Mouse (Mus musculus): Measurements from ENCODE around the gene Map3k4. TPM values are rescaled to one million over a fixed set of nuclear protein-coding genes. Genes with fewer than 3 reads are reported as not detected.
"Not testable (repeated sequence)": the region's sequence is repeated elsewhere in the genome, so short reads cannot be mapped to it uniquely, and the experiment has no call there.

The Map3k4 gene
- polyA plus RNA-seq, 1 experiment = 17.6 TPM

DNA sequence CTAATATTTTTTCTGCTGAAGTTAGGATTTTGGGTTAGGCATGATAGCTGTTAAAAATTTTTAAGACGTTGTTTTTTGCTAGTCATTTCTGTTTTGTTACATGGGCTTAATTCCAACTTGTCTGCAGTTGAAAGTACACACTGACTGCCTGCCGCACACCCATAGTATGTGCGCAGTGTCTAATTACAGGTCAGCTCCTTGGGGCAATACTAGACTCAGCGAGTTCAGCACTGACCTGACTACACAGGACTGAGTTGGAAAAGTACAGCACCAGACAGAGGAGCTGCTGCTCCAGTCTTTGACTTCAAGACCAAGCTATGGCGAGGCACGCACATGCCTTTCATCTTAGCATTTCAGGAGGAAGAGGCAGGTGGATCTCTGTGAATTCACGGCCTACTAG is 24.2 kb downstream of the Map3k4 start:
- Histone ChIP-seq H3K36me3 (ENCODE audit: control insufficient read depth, insufficient read depth, low read length) (no peaks in the 10 kb centered on the region), H3K4me3 (ENCODE audit: insufficient read depth, low read depth, low read length) (no peak overlapping the region), H3K27me3 (replicated peaks; ENCODE audit: control insufficient read depth, insufficient read depth, low read length) (no peaks in the 10 kb centered on the region), H3K4me1 (ENCODE audit: control insufficient read depth, insufficient read depth, low read length) (peaks cover 40% of the 10 kb centered on the region), H3K27ac (ENCODE audit: insufficient read depth, low read depth, low read length) (no peak overlapping the region)
- TF ChIP-seq POLR2A (IDR thresholded peaks at IDR 0.05; ENCODE audit: low read depth, low read length) (no peak), CTCF (conservative IDR thresholded peaks at IDR 0.05; ENCODE audit: insufficient read depth, insufficient read length, low read depth, low read length) (no peak)
- DNase-seq = peak; percentile 36
- 59% methylated on average over 7 of the region's 7 CpGs for WGBS

DNA sequence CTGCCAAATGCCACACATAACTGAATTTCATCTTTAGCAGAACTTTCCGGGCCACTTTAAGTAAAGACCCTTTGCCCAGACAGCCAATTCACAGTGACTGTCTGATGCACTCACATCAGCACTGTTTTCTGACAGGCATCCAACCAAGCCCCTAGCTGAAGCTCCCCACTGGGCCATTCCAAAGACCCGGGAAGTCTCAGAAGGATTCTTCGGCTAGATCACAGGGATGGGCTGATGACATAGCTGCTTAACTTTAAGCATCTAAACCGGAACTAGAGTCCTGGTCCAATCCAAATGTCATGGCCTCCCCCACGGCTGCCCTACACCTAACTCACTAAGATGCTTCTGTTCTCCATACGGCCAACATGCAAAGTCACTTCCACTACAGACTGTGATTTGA is 25.0 kb downstream of the Map3k4 start:
- no peaks in the 10 kb centered on the region for H3K27me3 ChIP-seq (replicated peaks; ENCODE audit: control insufficient read depth, insufficient read depth, low read length)
- H3K4me3 ChIP-seq (ENCODE audit: insufficient read depth, low read depth, low read length) = no peak overlapping the region
- H3K27ac ChIP-seq (ENCODE audit: insufficient read depth, low read depth, low read length) = no peak overlapping the region
- 56% methylated on average over 6 of the region's 6 CpGs for WGBS
- peak; percentile 27 for DNase-seq
- no peaks in the 10 kb centered on the region for H3K36me3 ChIP-seq (ENCODE audit: control insufficient read depth, insufficient read depth, low read length)
- peaks cover 35% of the 10 kb centered on the region for H3K4me1 ChIP-seq (ENCODE audit: control insufficient read depth, insufficient read depth, low read length)
- TF ChIP-seq POLR2A (IDR thresholded peaks at IDR 0.05; ENCODE audit: low read depth, low read length) (no peak), CTCF (conservative IDR thresholded peaks at IDR 0.05; ENCODE audit: insufficient read depth, insufficient read length, low read depth, low read length) (no peak)

DNA sequence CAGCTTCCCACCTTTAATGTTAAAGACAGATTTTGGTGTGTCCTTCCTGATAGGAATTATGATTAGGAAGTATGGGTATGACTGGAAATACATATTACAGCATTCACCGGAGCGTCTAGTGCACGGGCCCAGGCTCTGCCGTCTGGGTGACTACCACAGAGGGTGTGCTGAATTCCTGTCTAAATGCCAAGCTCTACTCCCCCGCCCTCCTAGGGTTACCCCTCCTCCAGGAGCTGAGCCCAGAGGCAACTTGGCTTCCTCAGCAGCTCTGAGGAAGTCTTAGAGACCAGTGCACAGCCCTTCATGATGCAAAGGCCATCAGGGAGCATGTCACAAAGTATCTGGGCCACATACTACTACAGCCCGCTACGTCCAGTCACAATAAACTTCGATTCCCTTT is 25.7 kb downstream of the Map3k4 start:
- no peaks in the 10 kb centered on the region for H3K27me3 ChIP-seq (replicated peaks; ENCODE audit: control insufficient read depth, insufficient read depth, low read length)
- H3K27ac ChIP-seq (ENCODE audit: insufficient read depth, low read depth, low read length) = no peak overlapping the region
- 54% methylated on average over 8 of the region's 8 CpGs for WGBS
- DNase-seq = peak; percentile 28
- H3K4me1 ChIP-seq (ENCODE audit: control insufficient read depth, insufficient read depth, low read length) = peaks cover 33% of the 10 kb centered on the region
- H3K36me3 ChIP-seq (ENCODE audit: control insufficient read depth, insufficient read depth, low read length) = no peaks in the 10 kb centered on the region
- no peak for TF ChIP-seq CTCF (conservative IDR thresholded peaks at IDR 0.05; ENCODE audit: insufficient read depth, insufficient read length, low read depth, low read length)
- no peak for TF ChIP-seq POLR2A (IDR thresholded peaks at IDR 0.05; ENCODE audit: low read depth, low read length)
- H3K4me3 ChIP-seq (ENCODE audit: insufficient read depth, low read depth, low read length) = no peak overlapping the region

DNA sequence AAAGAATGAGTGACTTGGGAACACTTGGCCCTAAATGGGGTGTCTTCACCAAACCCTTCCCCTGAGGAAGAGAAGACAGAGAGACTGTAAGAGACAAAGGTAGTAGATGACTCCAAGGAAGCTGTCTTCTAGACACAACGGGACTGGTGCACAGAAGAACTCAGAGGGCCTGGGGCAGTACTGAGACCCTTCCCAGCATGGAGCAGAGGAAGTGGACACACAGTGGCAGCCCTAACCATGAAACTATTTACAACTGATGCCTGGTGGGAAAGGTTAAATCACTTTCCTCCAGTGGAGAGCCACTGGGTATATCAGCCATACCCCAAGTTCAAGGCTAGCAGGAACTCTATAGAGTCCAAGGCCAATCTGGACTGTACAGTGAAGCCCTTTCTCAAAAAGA is 26.2 kb downstream of the Map3k4 start:
- Histone ChIP-seq H3K4me1 (ENCODE audit: control insufficient read depth, insufficient read depth, low read length) (peaks cover 30% of the 10 kb centered on the region), H3K36me3 (ENCODE audit: control insufficient read depth, insufficient read depth, low read length) (no peaks in the 10 kb centered on the region), H3K27ac (ENCODE audit: insufficient read depth, low read depth, low read length) (no peak overlapping the region), H3K27me3 (replicated peaks; ENCODE audit: control insufficient read depth, insufficient read depth, low read length) (no peaks in the 10 kb centered on the region), H3K4me3 (ENCODE audit: insufficient read depth, low read depth, low read length) (no peak overlapping the region)
- TF ChIP-seq CTCF (conservative IDR thresholded peaks at IDR 0.05; ENCODE audit: insufficient read depth, insufficient read length, low read depth, low read length) = no peak
- 95% methylated on average over 1 of the region's 1 CpGs for WGBS
- no peak for DNase-seq

DNA sequence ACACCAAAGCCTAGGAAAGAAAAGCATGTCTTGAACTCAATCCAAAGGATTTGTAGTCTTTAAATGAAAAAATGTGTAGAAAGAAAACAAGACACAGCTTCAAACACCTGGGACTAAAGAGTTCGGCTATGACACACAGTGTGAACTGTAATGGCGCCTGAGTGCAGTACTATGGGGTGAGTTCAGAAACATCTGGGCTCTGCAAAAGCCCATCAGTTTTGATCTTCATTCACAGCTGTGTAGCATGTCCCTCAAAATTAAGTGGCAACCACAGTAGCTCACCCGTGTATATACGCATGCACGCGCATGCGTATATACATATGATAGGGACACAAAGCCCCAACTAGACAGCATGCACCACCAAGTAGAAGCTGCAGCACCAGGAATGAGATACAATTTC is 27.4 kb downstream of the Map3k4 start:
- no peaks in the 10 kb centered on the region for H3K36me3 ChIP-seq (ENCODE audit: control insufficient read depth, insufficient read depth, low read length)
- H3K27me3 ChIP-seq (replicated peaks; ENCODE audit: control insufficient read depth, insufficient read depth, low read length) = no peaks in the 10 kb centered on the region
- no peak overlapping the region for H3K4me3 ChIP-seq (ENCODE audit: insufficient read depth, low read depth, low read length)
- H3K27ac ChIP-seq (ENCODE audit: insufficient read depth, low read depth, low read length) = no peak overlapping the region
- peaks cover 27% of the 10 kb centered on the region for H3K4me1 ChIP-seq (ENCODE audit: control insufficient read depth, insufficient read depth, low read length)
- TF ChIP-seq POLR2A (IDR thresholded peaks at IDR 0.05; ENCODE audit: low read depth, low read length) (no peak), CTCF (conservative IDR thresholded peaks at IDR 0.05; ENCODE audit: insufficient read depth, insufficient read length, low read depth, low read length) (no peak)
- 95% methylated on average over 7 of the region's 7 CpGs for WGBS
- no peak for DNase-seq

DNA sequence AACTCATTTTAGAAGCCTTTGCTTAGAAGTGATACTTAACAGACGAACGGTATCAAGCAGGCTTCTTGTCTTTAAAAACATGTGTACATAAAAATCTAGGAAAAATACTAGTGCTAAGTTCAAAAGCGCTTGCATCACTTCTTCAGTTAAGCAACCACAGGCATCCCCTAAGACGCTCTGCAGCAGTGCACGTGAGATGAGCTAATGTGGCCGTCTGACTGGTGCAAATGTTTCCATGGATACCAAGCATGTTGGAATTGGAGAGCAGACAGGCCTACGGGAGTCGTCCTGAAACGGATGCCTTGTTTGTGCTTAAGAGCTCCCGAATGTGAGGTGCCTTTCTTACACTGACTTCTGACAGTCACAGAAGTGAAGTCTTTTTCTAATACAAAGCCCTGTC is 27.9 kb downstream of the Map3k4 start:
- Histone ChIP-seq H3K4me3 (ENCODE audit: insufficient read depth, low read depth, low read length) (no peak overlapping the region), H3K27me3 (replicated peaks; ENCODE audit: control insufficient read depth, insufficient read depth, low read length) (no peaks in the 10 kb centered on the region), H3K4me1 (ENCODE audit: control insufficient read depth, insufficient read depth, low read length) (peaks cover 27% of the 10 kb centered on the region), H3K27ac (ENCODE audit: insufficient read depth, low read depth, low read length) (no peak overlapping the region), H3K36me3 (ENCODE audit: control insufficient read depth, insufficient read depth, low read length) (no peaks in the 10 kb centered on the region)
- TF ChIP-seq CTCF (conservative IDR thresholded peaks at IDR 0.05; ENCODE audit: insufficient read depth, insufficient read length, low read depth, low read length) = no peak
- TF ChIP-seq POLR2A (IDR thresholded peaks at IDR 0.05; ENCODE audit: low read depth, low read length) = no peak
- peak; percentile 41 for DNase-seq
- WGBS = 42% methylated on average over 10 of the region's 10 CpGs

DNA sequence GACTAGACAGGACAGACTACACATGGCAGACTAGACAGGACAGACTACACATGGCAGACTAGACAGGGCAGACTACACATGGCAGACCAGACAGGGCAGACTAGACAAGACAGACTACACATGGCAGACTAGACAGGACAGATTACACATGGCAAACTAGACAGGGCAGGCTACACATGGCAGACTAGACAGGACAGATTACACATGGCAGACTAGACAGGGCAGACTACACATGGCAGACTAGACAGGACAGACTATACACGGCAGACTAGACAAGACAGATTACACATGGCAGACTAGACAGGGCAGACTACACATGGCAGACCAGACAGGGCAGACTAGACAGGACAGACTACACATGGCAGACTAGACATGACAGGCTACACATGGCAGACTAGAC is 28.8 kb downstream of the Map3k4 start:
- H3K27me3 ChIP-seq (replicated peaks; ENCODE audit: control insufficient read depth, insufficient read depth, low read length); H3K4me3 ChIP-seq (ENCODE audit: insufficient read depth, low read depth, low read length); H3K36me3 ChIP-seq (ENCODE audit: control insufficient read depth, insufficient read depth, low read length); H3K27ac ChIP-seq (ENCODE audit: insufficient read depth, low read depth, low read length); DNase-seq: not testable (repeated sequence)
- WGBS = 83% methylated on average over 1 of the region's 1 CpGs
- H3K4me1 ChIP-seq (ENCODE audit: control insufficient read depth, insufficient read depth, low read length) = peaks cover 21% of the 10 kb centered on the region

DNA sequence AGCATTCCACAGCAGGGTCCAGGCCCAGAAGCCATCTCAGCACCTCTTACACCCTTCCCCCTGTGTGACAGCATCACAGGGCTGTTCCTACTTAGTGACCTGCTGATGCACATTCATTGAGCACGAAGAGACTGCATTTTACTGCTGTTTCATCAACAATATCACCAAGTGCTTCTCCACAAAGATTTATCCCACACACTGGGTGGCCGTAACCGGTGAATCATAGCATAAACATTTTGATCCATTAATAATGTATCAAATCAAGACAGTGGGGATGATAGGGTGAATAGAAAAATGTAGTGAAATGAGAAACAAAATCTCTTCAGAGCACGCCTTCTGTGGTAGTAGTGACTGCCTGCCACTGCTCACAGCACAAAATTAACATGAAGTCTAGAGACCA is 29.7 kb downstream of the Map3k4 start:
- TF ChIP-seq POLR2A (IDR thresholded peaks at IDR 0.05; ENCODE audit: low read depth, low read length) = no peak
- TF ChIP-seq CTCF (conservative IDR thresholded peaks at IDR 0.05; ENCODE audit: insufficient read depth, insufficient read length, low read depth, low read length) = no peak
- no peak overlapping the region for H3K4me3 ChIP-seq (ENCODE audit: insufficient read depth, low read depth, low read length)
- H3K36me3 ChIP-seq (ENCODE audit: control insufficient read depth, insufficient read depth, low read length) = no peaks in the 10 kb centered on the region
- no peaks in the 10 kb centered on the region for H3K27me3 ChIP-seq (replicated peaks; ENCODE audit: control insufficient read depth, insufficient read depth, low read length)
- no peak for DNase-seq
- WGBS = 90% methylated on average over 4 of the region's 4 CpGs
- H3K4me1 ChIP-seq (ENCODE audit: control insufficient read depth, insufficient read depth, low read length) = peaks cover 12% of the 10 kb centered on the region; the same call in 1 of the 2 replicates
- H3K27ac ChIP-seq (ENCODE audit: insufficient read depth, low read depth, low read length) = no peak overlapping the region
